Mouse (Mus musculus): Measurements from ENCODE around the gene Pdss2.

Gene Pdss2

DNA sequence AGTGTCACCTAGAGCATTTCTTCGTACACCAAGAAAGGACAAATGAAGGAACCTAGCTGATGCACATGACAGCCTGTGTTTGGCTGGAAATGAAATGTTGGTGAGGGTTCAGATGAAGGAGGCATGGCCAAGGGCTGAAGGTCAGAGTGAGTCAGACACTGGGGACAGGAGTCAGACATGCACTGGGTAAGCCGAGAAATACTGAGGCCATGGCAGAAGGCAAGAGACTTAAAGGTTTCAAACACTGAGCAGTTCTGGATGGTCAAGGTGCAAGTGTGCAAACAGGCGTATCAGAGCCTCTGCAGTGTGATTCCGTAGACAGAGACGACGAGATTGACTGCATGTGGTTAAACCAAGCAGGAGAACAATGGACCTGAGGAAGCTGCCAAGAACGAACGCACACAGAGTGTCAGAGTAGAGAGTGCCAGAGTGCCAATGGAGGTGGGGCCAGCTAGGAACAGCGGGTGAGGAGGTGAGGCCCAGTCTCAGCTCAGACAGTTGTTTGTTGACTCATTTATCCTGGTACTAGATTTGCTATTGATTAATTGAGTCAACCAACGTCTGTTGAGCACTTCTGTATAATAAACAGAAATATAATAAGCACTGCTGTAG, 89.6 kb downstream of the Pdss2 start:
- DNase-seq (ENCODE audit: low read depth, low spot score), result peak; percentile 42

DNA sequence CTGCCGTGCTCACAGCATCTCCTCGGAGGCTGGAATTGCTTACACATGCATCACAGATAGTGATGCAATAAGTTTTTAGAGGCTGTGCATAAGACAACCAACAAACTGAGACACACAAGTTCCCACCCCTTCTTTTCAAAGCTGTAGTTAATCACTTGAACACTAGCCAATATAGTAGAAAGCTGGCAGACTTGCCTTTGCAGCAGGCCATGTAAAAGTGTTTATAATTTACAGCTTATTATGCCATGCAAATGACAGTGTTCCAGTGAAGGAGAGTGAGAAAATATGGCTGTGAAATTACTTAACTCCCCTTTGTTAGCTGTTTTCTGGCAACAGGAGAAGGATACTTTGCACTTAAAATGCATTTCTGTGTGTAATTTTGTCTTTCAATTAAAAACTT, 90.9 kb downstream of the Pdss2 start:
- DNase-seq (ENCODE audit: low read depth, low spot score), result no peak

DNA sequence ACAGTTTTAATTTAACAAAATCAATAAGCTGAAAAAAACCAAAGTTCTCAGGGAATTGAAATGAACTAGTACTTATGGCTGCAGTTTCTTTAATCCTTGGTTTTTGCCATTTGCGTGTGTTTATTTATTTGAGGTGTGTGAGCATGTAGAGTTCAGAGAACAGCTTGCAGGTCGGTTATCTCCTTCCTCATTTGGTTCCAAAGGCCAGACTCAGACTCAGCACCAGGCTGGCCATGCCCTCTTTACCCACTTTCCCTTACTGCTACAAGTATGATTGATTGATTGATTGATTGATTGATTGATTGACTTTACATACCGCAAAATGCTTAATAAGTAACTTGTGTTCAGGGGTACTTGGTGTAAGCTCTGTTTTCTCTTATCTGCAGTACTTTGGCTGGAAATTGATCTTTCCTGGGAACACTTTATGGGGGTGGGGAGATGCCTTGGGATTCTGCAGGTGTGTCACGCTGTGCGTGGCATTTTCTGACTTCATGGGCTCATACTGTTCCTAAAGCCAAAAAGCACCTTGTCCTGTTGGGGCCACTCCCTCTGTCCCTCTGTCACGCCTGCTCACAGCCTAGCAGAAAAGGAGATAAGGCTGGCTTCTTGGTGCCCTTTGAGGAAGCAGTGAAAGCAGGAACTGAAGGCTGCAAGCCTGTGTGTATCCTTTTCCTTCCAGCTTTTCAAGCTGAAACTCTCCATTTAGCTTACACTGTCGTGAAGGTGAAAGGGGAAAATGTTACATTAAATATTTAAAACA, 91.6 kb downstream of the Pdss2 start:
- no peak for DNase-seq (ENCODE audit: low read depth, low spot score)

DNA sequence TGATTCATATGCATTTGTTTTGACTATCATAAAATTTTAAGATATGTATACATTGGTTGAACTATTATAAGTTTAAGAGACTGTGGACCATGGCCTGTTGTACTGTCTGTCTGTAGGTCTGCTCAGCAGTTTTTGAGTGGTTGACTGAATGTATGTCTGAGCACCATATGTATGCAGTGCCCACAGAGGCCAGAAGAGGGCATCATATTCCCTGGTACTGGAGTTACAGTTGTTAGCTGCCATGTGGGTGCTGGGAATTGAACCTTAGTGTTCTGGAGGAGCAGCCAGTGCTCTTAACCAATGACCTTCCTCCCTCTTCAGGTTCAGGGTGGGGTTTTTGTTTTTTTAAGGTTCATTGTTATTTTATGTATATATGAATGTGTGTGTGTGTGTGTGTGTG, 93.9 kb downstream of the Pdss2 start:
- DNase-seq (ENCODE audit: low read depth, low spot score), result peak; percentile 14

DNA sequence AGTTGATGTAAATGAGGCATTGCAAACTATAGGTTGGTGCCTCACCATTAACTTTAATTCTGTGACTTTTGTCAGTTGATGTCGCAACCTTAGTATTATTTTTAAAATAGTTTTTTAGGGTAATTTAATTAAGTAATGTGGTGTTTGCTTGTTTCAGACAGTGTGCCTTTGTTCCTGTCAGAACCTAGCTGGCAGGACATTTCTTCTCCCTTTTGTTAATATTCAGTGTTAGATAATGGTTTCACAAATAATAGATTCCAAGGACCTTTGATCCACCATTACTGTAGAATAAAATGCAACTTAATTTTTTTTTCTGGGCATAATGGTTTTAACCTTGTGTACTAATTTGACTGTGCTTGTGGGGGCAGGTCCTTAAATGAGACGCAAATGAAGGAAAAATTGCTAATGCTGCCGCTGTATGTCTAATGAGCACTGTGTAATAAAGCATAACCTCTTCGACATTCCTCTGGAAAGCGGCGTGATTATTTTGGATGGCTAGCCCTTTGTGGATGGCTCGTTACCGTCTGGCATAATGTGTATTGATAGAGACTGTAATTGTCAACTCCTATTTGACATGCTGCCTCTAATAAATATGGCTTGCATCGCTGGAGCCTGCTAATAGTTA, 96.2 kb downstream of the Pdss2 start:
- DNase-seq (ENCODE audit: low read depth, low spot score), result no peak

DNA sequence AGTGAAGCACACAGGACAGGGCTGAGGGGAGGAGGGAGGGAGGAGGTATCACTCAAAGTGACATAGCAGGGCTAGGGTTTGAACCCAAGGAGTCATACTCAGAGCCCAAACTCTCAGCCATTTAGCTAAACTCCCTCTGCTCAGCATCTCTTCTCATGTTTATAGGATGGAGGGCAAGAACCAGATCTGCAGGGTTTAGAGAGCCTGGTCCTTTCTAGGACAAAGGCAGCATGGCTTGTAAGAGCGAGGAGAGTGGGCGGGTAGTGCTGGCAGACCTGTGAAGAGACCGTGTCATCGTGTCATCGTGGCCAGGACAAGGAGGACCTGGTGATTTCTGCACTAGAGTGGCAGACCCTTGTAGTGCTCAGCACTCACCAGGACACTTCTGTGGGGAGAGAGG, 99.7 kb downstream of the Pdss2 start:
- DNase-seq (ENCODE audit: low read depth, low spot score), result no peak

GRCm38 (mm10) chr10:43322446-43323178, 101.3 kb downstream of the Pdss2 start:
- DNase-seq (ENCODE audit: low read depth, low spot score), result no peak

- DNase-seq (ENCODE audit: low read depth, low spot score), result no peak
These were observed 102.1 kb downstream of the Pdss2 start for GRCm38 (mm10) chr10:43323386-43323785.

DNA sequence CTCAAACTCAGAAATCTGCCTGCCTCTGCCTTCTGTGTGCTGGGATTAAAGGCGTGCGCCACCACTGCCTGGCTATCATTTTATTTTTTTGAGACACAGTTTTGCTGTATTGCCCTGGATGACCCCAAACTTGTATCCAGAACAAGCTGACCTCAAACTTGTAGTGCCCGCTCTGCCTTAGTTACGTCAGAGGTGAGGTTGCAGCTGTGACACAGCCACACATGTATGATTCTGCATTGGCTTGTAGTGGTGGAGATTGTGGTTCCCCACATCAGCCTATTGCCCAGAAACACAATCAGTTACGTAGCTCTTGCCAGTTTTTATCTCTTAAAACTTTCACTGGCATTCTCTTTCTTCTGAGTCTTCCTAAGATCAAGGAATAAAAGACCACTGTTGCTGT, 108.5 kb downstream of the Pdss2 start:
- DNase-seq (ENCODE audit: low read depth, low spot score), result no peak

DNA sequence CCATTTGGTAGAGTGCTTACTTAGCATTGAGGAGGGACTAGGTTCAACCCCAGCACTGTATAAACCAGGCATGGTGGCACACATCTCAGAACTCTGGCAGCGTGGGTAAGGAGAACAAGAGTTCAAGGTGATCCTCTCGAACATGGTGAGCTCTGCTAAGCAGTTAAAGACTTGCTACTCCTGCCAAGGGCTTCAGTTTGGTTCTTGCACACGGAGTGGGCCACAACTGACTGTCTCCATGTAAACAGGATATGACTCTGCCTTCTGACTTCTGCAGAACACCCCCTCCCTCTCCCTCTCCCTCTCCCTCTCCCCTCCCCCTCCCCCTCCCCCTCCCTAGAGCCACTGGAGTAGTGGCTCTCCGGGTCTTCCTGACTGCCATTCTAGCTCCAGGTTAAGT, 109.4 kb downstream of the Pdss2 start:
- DNase-seq (ENCODE audit: low read depth, low spot score), result no peak

DNA sequence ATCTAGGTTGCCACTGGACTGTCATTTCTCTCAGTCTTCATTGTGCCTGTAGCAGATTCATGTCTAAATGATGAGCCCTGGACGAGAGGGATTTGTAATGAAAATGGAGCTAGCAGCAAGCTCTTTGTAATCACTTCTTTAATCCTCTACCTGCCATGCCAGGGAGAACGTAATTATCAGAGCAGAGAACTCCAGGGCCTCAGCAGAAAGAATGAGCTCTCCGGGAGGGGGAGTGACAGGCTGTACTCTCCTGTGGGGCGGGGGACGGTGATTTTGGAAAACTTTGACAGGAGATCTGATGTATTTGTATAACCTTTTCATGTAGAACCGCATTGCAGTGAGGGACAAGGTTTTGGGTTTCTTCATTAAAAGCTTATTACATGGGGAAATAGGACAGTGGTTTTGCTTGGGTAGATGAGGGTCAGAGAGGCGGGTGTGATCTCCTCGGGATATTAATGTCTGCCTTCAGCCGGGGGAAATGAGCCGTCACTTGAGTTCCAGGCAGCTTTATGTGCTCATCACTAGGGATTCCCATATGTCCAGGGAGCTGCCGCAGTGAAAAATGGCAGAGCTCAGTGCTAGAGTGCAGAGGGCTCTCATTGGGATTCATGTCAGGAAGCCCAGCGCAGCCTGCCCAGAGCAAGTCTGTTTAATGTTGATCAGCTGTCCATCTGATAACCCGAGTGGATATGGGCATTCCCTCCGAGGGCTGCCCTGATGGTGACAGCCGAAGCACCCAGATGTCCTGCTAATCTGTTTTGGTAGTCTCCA, 110.8 kb downstream of the Pdss2 start:
- no peak for DNase-seq (ENCODE audit: low read depth, low spot score)

GRCm38 (mm10) chr10:43335874-43336273, 114.6 kb downstream of the Pdss2 start:
- no peak for DNase-seq (ENCODE audit: low read depth, low spot score)

GRCm38 (mm10) chr10:43337110-43337509, 115.8 kb downstream of the Pdss2 start:
- DNase-seq (ENCODE audit: low read depth, low spot score), result peak; percentile 5

DNA sequence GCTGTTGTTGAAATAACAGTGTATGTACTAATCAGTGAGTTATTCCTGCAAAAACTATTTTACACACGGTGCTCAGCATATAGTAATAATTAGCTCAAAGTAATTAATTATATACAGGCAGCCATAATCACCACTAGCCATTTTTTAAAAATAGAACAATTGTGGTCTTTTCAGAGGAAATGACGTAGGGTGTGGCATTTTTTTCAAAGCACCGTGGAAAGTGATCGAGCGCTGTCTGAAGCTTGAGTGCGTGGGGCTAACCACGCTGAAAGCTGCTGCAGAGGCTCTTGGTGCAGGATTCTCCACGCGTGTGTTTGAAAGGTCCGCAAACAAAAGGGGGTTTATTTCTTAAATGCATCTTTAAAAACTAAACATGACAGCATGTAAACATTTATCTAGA, 118.5 kb downstream of the Pdss2 start:
- no peak for DNase-seq (ENCODE audit: low read depth, low spot score)

GRCm38 (mm10) chr10:43349718-43350117, 128.4 kb downstream of the Pdss2 start:
- DNase-seq (ENCODE audit: low read depth, low spot score), result no peak

GRCm38 (mm10) chr10:43357884-43358283, 136.6 kb downstream of the Pdss2 start:
- no peak for DNase-seq (ENCODE audit: low read depth, low spot score)

DNA sequence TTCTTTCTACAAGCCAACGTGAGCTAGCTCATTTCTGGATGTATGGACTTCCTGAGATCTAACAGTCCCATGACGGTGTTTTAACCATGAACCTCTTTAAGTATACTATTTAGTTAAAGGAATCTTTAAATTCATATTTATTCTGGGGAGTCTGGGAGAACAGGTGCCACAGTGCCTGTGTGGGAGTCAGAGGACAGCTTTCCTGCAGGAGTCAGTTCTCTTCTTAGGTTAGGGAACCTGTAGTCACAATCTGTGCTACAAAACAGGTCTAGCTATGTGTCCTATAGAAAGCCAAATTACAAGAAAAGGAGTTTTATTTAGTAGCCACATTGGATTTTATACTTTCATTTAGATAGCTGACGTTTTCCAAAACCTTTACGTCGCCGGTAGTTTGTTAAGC, 141.7 kb downstream of the Pdss2 start:
- no peak for DNase-seq (ENCODE audit: low read depth, low spot score)

GRCm38 (mm10) chr10:43363431-43363851, 142.2 kb downstream of the Pdss2 start:
- no peak for DNase-seq (ENCODE audit: low read depth, low spot score)

GRCm38 (mm10) chr10:43365909-43366308, 144.6 kb downstream of the Pdss2 start:
- DNase-seq (ENCODE audit: low read depth, low spot score), result no peak

DNA sequence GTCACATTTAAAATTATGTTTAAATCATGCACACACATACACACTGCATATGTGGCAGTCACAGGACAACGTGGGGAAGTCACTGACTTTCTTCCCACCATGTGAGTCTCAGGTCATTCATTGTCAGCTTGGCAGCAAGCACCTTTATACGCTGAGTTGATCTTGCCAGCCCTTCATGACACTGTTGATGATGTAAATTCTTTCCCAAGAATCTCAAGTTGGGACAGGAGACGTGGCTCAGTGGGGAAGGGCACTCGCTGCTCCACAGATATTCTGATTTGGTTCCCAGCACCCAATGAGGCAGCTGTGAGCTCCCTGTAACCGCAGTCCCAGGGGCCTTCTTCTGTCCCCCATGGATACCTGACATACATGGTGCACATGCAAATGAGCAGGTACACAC, 147.3 kb downstream of the Pdss2 start:
- DNase-seq (ENCODE audit: low read depth, low spot score), result no peak

- no peak for DNase-seq (ENCODE audit: low read depth, low spot score)
These were observed 151.0 kb downstream of the Pdss2 start for GRCm38 (mm10) chr10:43372315-43372714.

- DNase-seq (ENCODE audit: low read depth, low spot score), result no peak
These were observed 151.7 kb downstream of the Pdss2 start for GRCm38 (mm10) chr10:43373035-43373434.
